Mouse (Mus musculus): ENCODE data around the gene Xlr4a.
"Not testable (repeated sequence)": the region's sequence is repeated elsewhere in the genome, so short reads cannot be mapped to it uniquely, and the experiment has no call there.

The Xlr4a gene

DNA sequence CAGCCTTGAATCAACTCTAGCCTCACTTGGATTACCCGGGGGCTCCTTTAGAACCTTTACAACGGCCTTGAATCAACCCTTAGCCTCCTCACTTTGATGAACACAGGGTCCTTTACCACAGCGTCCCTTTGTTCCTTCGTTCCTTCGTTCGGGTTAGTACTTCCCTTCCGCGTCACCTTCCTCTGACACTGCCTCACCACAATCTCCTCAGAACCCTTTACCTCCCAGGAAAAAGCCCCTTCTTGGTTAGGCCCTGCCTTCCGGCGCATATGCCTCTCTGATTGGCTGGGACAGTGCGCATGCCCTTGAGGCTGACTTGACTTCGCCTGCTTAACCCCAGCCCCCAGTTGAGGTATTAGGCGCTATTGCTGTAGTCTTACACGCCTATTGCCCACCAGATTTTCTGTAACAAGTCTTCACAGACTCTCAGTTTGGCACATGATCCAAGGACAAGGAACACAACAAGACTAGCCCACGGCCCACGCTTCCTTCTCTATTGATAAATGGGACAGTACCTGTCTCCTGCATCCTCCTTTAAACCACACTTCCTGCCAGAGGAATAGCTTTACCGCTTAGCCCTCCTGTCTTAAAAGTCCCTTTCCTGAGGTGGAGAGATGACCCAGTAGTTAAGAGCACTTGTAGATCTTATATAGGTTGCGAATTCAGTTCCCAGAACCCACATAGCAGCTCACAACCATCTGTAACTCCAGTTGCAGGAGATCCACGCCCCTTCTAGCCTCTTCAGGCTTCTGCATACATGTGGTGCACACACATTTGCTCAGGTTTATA, at the start of gene Xlr4a:
Gene Xlr4a (minus strand): TSS at position 212 of the 789 bp plus-strand sequence.
- DNase-seq (ENCODE audit: low read depth): not testable (repeated sequence)

DNA sequence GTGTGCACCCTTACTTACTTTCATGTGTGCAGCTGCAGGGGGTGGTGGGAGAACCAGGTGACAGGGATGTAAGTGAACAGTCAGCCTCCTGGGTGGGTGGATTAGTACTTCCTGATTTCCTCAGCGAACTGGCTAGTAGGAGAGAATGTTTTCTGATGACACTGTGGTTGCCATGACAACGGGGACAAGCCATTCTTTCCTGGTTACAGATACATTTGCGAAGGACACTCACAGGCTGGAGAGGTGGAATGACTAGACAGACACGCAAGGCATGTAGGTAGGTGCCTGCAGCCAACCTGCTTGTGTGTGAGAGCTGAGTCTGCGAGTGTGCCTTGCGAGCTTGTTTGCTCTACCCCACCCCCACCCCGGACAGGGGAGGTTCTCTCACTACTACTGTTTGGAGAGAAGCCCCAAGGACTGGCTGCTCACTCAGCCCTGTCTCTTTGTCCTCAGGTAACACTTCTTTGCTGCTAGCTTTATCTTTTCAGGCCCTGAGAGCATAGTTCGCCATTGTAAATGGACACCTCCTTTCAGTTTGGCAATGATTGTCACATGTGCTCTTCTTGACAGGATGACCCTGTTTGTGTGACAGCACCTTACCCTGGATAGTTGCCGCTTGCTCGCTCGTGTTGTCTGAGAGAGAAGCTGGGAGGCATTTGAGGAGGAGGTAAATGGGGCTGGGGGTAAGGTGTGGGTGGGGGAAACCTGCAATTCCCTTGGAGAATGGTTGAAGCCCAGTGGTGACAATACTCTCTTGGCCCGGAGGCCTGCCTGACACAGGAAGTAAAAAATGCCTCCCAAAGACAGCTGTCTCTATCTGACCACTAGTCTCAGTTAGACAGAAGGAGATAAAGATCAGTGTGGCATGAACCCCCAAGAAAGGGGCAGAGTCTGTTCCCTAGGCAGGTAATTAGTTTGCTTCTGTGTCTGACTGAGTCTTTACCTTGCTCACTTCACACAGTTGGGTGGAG, 40.9 kb upstream of the Xlr4a start:
- not testable (repeated sequence) for DNase-seq (ENCODE audit: low read depth)

DNA sequence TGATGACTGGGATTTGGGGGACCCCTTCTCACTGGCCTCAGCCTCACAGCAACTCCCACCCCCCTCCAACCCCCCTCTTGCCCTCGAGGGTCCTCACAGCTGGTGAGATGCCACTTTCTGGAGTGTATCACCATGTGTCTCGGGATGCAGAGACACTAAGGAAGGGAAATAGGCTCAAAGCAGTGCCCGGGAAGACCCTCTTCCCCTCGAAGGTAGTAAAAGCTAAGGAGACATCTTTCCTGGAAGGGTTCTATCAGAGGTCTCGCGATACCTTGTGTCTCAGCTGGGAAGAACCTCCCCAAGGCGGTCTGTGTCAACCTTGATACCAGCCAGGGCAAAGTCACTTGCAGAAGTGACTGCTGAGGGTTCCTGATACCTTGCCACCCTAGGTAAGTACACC, 34.5 kb upstream of the Xlr4a start, which contains the start of gene Gm14685:
Gene Gm14685 (plus strand): TSS at position 301 of the 400 bp plus-strand sequence.
- DNase-seq (ENCODE audit: low read depth): not testable (repeated sequence)

DNA sequence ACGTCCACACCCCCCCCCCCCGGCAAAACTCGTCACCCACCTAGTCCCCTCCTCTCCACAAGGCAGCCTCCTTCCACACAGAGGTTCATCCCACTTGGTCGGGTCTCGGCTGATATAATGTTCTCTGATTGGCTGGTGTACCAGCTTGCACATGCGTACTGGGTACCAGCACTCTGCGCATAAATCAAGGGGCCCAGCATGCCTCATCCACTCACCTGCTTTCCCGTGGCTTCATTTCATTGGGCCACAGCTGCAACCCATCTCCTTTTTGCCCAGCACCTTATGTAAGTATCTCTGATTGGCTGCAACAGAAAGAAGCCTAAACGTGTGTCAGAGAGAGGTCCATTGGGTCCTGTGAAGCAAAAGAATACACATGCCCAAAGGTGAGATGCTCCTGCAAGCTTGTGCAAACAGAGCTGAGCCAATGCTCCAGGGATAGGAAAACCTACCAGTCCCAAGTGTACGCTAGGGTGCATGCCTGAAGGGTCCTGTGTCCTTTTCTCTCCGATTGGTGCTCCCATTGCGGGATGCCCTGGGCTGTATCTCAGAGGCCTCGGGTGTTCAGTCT, 14.7 kb upstream of the Xlr4a start, which contains the start of gene Xlr3a:
Gene Xlr3a (minus strand): TSS at position 155 of the 568 bp plus-strand sequence.
- DNase-seq (ENCODE audit: low read depth): not testable (repeated sequence)

DNA sequence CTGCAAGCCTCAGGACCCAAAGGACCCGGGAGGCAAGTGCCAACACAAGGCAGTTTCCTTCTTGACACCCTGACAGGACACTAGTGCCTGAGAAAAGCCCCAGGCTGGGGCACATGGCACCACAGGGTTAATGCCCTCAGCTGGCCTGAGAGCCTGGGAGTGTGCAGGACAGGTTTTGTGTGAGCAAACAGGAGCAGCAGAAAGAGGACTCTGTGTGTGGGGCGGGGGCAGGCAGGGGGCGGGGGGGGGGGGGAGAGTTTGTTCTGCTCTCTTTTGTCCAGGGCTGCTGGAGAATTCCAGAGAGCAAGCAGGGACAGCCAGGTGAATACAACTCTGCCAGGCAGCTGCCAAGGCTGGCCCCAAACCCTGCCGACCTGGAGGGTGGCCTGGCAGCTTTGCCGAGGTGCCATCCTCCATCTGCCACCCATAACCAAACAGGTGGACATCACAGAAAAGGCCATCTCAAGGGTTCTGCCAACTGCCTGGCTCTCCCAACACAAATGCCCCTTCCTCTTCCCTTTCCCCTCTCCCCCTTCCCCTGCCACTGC, 15.4 kb downstream of the Xlr4a start:
- not testable (repeated sequence) for DNase-seq (ENCODE audit: low read depth)

DNA sequence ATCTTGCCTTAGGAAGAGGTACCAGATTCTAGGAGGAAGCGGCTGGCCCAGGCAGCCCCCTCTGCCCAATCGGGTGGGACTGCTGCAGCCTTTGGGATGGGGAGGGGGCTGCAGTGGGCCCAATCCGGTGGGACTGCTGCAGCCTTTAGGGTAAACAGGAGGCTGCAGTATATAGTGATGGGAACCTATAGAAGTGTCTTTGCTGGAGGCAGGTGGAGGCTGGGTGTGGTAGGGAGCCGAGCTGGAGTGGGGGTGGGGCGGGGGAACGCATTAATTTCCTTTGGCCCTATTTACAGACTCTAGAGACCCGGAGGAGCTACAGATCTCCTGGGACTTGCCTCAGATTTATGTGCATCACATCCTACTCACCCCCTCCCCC, 17.9 kb downstream of the Xlr4a start, which contains the start of gene Pnma3:
Gene Pnma3 (plus strand): TSS at position 373 of the 379 bp plus-strand sequence.
- DNase-seq (ENCODE audit: low read depth): no peak

DNA sequence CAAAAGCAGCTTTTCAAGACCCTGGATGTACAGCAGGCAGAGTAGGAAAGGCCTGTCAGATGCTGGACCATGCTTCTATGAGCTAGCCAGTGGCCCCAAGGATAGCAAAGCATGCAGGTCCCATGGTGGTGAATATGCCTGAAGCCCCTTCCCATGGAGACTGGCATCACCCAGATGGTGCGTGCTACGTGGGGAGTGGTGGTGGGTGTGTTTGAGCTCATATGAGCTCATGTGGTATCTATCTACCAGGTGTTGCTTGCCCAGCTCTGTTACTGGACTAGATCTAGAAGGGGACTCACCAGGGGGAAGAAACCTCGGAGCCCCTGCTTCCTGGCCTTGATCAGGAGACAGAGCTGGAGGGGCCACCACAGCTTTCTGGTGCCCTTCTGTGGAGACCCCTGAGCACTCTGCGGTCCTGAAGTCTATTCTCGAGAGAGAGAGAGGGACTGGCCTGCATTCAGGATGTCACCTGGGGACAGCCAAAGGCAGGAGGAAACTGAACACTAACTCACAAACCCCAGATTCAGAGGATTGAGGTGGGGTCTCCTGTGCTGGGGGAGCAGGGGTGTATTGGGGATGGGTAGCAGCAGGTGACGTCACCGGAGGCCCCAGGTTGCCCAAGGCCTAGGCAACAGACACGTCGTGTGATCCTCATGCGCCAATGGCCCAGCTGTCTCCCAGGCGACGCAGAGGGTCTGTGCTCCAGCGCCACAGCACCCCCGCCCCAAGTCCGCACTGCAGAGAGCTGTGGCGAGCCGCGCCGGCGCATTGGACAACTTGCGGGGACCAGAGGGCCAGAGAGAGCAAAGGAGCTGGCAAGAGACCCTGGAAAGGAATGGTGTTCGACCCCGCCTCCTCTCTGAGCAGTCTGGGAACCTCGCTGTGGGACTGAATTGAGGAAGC, 18.5 kb downstream of the Xlr4a start:
- no peak for DNase-seq (ENCODE audit: low read depth)

DNA sequence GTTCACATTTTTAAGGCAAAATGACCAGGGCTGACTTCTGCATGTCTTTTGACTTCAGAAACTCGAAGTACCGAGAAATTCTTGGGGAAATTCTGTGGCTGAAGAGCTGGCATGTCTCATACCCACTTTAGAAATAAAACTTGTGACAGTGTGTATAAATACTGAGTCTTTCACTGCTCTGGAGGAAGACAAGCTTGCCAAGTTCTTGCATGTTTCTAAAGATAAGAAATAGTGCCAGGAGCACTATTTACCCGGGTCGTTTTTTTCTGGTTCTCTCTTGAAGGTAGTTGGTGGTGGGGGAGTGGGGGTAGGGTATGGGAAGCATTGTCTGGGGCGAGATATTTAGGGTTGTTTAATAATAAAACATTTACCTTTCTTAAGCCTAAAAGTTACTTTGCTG, 20.0 kb downstream of the Xlr4a start:
- DNase-seq (ENCODE audit: low read depth): no peak

DNA sequence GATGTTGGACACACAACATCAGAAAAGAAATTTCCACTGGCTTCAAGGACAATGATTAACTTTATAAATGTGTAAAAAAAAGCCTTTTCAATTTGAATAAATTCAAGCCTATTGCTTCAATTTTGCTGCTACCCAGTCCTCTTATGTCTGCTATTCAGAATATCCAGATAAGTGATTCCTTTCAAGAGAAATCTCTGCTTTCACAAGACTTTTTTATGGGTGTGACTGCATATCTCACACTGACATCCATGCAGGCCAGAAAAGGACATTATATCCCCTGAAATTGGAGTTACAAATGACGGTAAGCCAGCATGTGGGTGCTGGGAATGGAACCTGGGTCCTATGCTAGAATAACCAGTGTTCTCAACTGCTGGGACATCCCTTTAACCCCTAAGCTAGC, 20.8 kb downstream of the Xlr4a start:
- no peak for DNase-seq (ENCODE audit: low read depth)

DNA sequence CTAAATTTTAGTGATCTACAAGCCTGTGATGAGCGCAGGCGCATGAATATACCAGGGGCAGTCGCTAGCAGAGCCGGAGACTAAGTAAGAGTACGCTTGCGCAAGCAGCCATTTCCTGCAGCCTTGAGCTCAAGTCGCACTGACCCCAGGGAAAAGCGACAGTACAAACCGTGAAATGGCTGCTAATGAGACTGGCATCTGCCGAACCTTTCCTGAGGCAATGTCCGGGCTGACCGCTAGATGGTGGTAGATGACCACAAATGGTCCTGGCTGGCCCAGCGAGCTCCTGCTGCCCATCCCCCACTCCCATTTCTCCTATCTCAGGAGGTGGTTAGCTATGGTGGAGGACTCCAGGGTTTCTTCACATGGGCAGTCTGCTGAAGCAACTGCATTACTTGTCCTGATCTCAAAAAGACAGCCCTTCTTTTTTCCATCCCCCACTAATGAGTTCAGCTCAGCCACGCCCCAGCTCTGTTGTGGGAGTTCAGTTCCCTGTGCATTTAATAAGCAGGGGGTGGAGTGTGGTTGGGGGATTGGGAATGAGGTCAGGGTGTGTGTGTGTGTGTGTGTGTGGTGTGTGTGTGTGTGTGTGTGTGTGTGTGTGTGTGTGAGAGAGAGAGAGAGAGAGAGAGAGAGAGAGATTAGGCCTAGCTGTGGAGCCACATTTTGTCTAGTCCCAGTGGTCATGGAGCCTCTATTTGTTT, 28.3 kb downstream of the Xlr4a start:
- DNase-seq (ENCODE audit: low read depth): peak; percentile 71

DNA sequence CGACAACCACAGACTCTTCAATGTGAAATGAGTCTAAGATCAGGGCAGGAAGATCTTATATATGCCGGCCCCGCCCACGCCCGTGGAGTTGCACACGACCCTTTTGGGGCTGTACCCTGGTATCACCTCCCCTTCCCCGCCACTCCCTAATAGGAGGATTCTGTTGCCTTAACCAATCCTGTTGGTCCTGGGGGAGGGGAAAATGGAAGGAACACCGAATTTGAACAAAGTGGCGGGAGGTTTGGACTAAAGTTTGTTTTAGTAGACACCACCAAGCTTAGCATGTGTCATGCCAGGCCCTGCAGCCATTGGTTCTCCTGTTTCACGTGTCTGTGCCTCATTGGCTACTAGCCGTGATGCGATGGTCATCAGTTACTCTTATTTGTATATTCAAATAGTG, 42.6 kb downstream of the Xlr4a start:
- DNase-seq (ENCODE audit: low read depth): no peak

DNA sequence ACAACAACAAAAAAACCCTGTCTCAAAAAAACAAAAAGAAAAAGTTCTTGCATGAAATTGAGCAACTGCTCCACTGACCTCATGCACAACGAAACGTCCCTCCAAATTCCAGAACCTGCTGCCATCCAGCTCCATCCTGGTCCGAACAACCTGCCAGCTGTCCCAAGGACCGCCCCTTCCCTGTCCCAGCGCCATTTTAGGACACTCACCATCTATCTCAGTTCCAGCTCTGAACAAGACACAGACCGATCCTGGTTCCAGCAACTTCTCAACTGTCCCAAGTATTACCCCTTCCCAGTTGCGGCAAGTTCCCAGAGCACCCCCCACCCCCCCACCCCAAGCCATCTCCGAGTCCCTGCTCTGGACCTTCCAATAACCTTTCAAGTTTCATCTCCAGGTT, 43.4 kb downstream of the Xlr4a start:
- DNase-seq (ENCODE audit: low read depth): no peak

DNA sequence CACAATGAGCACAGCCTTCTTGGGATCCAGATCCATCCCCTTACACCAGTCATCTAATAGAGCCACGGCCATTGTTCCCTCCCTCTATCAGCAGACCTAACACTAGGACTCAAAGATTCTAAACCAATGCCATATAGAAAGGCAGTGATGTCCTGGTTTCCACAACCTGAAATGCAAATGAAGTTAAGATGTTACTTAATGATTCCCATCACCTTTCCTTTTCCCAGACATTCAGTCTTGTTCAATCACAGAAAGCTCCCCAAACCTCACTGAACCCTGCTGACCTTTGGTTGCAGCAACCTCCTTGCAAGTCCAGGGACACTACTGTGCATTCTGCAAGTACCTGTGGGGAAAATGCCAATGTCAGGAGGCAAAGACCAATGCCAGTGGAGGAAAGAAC, 45.3 kb downstream of the Xlr4a start, which contains the start of gene Pnma5:
Gene Pnma5 (minus strand): TSS at position 101 of the 400 bp plus-strand sequence.
- DNase-seq (ENCODE audit: low read depth): no peak
